Mouse (Mus musculus): ENCODE measurements around the gene Pdlim5. TPM values are rescaled to one million over a fixed set of nuclear protein-coding genes. Genes with fewer than 3 reads are reported as not detected.

The Pdlim5 gene
- total and polyA plus RNA-seq, 3 experiments, result 508 to 668 (median 609) TPM

GRCm38 (mm10) chr3:142237621-142238020 lies 157.9 kb downstream of the Pdlim5 start:
- no peak for DNase-seq
- Histone ChIP-seq H3K27me3 (ENCODE audit: control insufficient read depth, insufficient read depth, low read length) (no peaks in the 10 kb centered on the region), H3K4me3 (no peak overlapping the region), H3K36me3 (ENCODE audit: control insufficient read depth, insufficient read depth, low read length) (no peaks in the 10 kb centered on the region), H3K79me2 (replicated peaks; ENCODE audit: control insufficient read depth, insufficient read depth, low read length) (no peaks in the 10 kb centered on the region), H3K4me1 (ENCODE audit: control insufficient read depth, insufficient read depth, low read length) (no peaks in the 10 kb centered on the region), H3K9ac (ENCODE audit: low read depth, low read length) (no peak overlapping the region), H3K27ac (no peak overlapping the region)
- 88% methylated on average over 5 of the region's 5 CpGs for whole genome bisulfite sequencing
- TF ChIP-seq CTCF (IDR thresholded peaks at IDR 0.05), result no peak
- TF ChIP-seq EP300 (IDR thresholded peaks at IDR 0.05; ENCODE audit: insufficient read depth, low read depth, low read length), result no peak
- no peak for TF ChIP-seq POLR2A (IDR thresholded peaks at IDR 0.05; ENCODE audit: insufficient read depth, low read depth, low read length)
- intact Hi-C loops (cut with DNase I), result no loop called here

- 94% methylated on average over 16 of the region's 16 CpGs for WGBS
- Histone ChIP-seq H3K27ac (no peak overlapping the region), H3K79me2 (replicated peaks; ENCODE audit: control insufficient read depth, insufficient read depth, low read length) (no peaks in the 10 kb centered on the region), H3K4me3 (no peak overlapping the region), H3K36me3 (ENCODE audit: control insufficient read depth, insufficient read depth, low read length) (no peaks in the 10 kb centered on the region), H3K9ac (ENCODE audit: low read depth, low read length) (no peak overlapping the region), H3K4me1 (ENCODE audit: control insufficient read depth, insufficient read depth, low read length) (no peaks in the 10 kb centered on the region), H3K27me3 (ENCODE audit: control insufficient read depth, insufficient read depth, low read length) (no peaks in the 10 kb centered on the region)
- intact Hi-C loops (cut with DNase I), result no loop called here
- DNase-seq, result no peak
- TF ChIP-seq CTCF (IDR thresholded peaks at IDR 0.05) (no peak), POLR2A (IDR thresholded peaks at IDR 0.05; ENCODE audit: insufficient read depth, low read depth, low read length) (no peak), EP300 (IDR thresholded peaks at IDR 0.05; ENCODE audit: insufficient read depth, low read depth, low read length) (no peak)
Measured at GRCm38 (mm10) chr3:142233606-142234465, 161.7 kb downstream of the Pdlim5 start.

GRCm38 (mm10) chr3:142228665-142229064 lies 166.8 kb downstream of the Pdlim5 start:
- 77% methylated on average over 7 of the region's 7 CpGs for WGBS
- intact Hi-C loops (cut with DNase I), result no loop called here
- DNase-seq, result no peak
- H3K79me2 ChIP-seq (replicated peaks; ENCODE audit: control insufficient read depth, insufficient read depth, low read length), result no peaks in the 10 kb centered on the region
- TF ChIP-seq POLR2A (IDR thresholded peaks at IDR 0.05; ENCODE audit: insufficient read depth, low read depth, low read length) (no peak), CTCF (IDR thresholded peaks at IDR 0.05) (no peak), EP300 (IDR thresholded peaks at IDR 0.05; ENCODE audit: insufficient read depth, low read depth, low read length) (no peak)
- no peak overlapping the region for H3K27ac ChIP-seq
- H3K4me3 ChIP-seq, result no peak overlapping the region
- H3K4me1 ChIP-seq (ENCODE audit: control insufficient read depth, insufficient read depth, low read length), result no peaks in the 10 kb centered on the region
- H3K9ac ChIP-seq (ENCODE audit: low read depth, low read length), result no peak overlapping the region
- H3K36me3 ChIP-seq (ENCODE audit: control insufficient read depth, insufficient read depth, low read length), result no peaks in the 10 kb centered on the region
- H3K27me3 ChIP-seq (ENCODE audit: control insufficient read depth, insufficient read depth, low read length), result no peaks in the 10 kb centered on the region

GRCm38 (mm10) chr3:142222471-142223103 lies 172.9 kb downstream of the Pdlim5 start:
- intact Hi-C loops (cut with DNase I), result no loop called here

GRCm38 (mm10) chr3:142219910-142220309 lies 175.6 kb downstream of the Pdlim5 start:
- Histone ChIP-seq H3K4me1 (ENCODE audit: control insufficient read depth, insufficient read depth, low read length) (no peaks in the 10 kb centered on the region), H3K27me3 (ENCODE audit: control insufficient read depth, insufficient read depth, low read length) (no peaks in the 10 kb centered on the region), H3K4me3 (no peak overlapping the region), H3K79me2 (replicated peaks; ENCODE audit: control insufficient read depth, insufficient read depth, low read length) (no peaks in the 10 kb centered on the region), H3K36me3 (ENCODE audit: control insufficient read depth, insufficient read depth, low read length) (no peaks in the 10 kb centered on the region), H3K9ac (ENCODE audit: low read depth, low read length) (no peak overlapping the region), H3K27ac (no peak overlapping the region)
- DNase-seq, result no peak
- 89% methylated on average over 9 of the region's 9 CpGs for WGBS
- intact Hi-C loops (cut with DNase I), result no loop called here
- no peak for TF ChIP-seq CTCF (IDR thresholded peaks at IDR 0.05)
- no peak for TF ChIP-seq POLR2A (IDR thresholded peaks at IDR 0.05; ENCODE audit: insufficient read depth, low read depth, low read length)
- no peak for TF ChIP-seq EP300 (IDR thresholded peaks at IDR 0.05; ENCODE audit: insufficient read depth, low read depth, low read length)

More at GRCm38 (mm10) chr3:142222471-142223103, 172.9 kb downstream of the Pdlim5 start:
- 83% methylated on average over 7 of the region's 7 CpGs for WGBS
- Histone ChIP-seq H3K36me3 (ENCODE audit: control insufficient read depth, insufficient read depth, low read length) (no peaks in the 10 kb centered on the region), H3K27me3 (ENCODE audit: control insufficient read depth, insufficient read depth, low read length) (no peaks in the 10 kb centered on the region), H3K79me2 (replicated peaks; ENCODE audit: control insufficient read depth, insufficient read depth, low read length) (no peaks in the 10 kb centered on the region), H3K27ac (no peak overlapping the region), H3K4me1 (ENCODE audit: control insufficient read depth, insufficient read depth, low read length) (no peaks in the 10 kb centered on the region), H3K4me3 (no peak overlapping the region), H3K9ac (ENCODE audit: low read depth, low read length) (no peak overlapping the region)
- TF ChIP-seq CTCF (IDR thresholded peaks at IDR 0.05) (no peak), EP300 (IDR thresholded peaks at IDR 0.05; ENCODE audit: insufficient read depth, low read depth, low read length) (no peak), POLR2A (IDR thresholded peaks at IDR 0.05; ENCODE audit: insufficient read depth, low read depth, low read length) (no peak)
- no peak for DNase-seq

GRCm38 (mm10) chr3:142212821-142213220 lies 182.7 kb downstream of the Pdlim5 start:
- H3K27me3 ChIP-seq (ENCODE audit: control insufficient read depth, insufficient read depth, low read length), result no peaks in the 10 kb centered on the region
- H3K4me3 ChIP-seq, result no peak overlapping the region
- no peak overlapping the region for H3K9ac ChIP-seq (ENCODE audit: low read depth, low read length)
- no peaks in the 10 kb centered on the region for H3K36me3 ChIP-seq (ENCODE audit: control insufficient read depth, insufficient read depth, low read length)
- no peaks in the 10 kb centered on the region for H3K4me1 ChIP-seq (ENCODE audit: control insufficient read depth, insufficient read depth, low read length)
- TF ChIP-seq EP300 (IDR thresholded peaks at IDR 0.05; ENCODE audit: insufficient read depth, low read depth, low read length) (no peak), CTCF (IDR thresholded peaks at IDR 0.05) (no peak), POLR2A (IDR thresholded peaks at IDR 0.05; ENCODE audit: insufficient read depth, low read depth, low read length) (no peak)
- H3K27ac ChIP-seq, result no peak overlapping the region
- 68% methylated on average over 2 of the region's 2 CpGs for whole genome bisulfite sequencing
- intact Hi-C loops (cut with DNase I), result no loop called here
- no peak for DNase-seq
- no peaks in the 10 kb centered on the region for H3K79me2 ChIP-seq (replicated peaks; ENCODE audit: control insufficient read depth, insufficient read depth, low read length)
